Mouse (Mus musculus): ENCODE results near the gene Rnd2.
"Not testable (repeated sequence)": the region's sequence is repeated elsewhere in the genome, so short reads cannot be mapped to it uniquely, and the experiment has no call there.

The Rnd2 gene

GRCm38 (mm10) chr11:101447786-101448185 is 17.0 kb upstream of the Rnd2 start:
- DNase-seq = no peak

DNA sequence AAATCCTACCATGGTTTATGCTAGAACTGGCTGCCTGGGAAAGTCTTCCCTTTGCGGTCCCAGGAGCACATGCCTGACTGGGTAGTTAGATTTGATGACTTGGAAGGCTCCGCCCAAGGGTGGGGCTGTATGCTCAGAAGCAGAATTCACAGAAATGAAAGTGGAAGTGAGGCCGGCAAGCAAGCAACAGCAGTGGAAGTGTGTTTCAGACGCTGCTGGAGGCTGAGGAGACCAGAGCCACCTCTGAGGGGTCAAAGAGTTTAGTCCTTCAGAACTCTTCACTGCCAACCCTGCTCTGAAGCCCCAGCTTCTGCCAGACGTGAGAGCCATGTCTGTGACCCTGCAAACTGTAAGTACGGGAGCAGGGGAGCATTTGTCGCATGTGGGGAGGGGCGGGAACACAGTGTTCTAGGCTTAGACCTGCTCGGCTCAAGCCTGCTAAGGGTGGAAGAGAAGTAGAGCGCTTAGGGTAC is 16.5 kb upstream of the Rnd2 start, which contains the start of gene Ifi35:
Ifi35 (plus strand) TSS at position 134 of the 473 bp plus-strand sequence.
- peak; percentile 99 for DNase-seq

DNA sequence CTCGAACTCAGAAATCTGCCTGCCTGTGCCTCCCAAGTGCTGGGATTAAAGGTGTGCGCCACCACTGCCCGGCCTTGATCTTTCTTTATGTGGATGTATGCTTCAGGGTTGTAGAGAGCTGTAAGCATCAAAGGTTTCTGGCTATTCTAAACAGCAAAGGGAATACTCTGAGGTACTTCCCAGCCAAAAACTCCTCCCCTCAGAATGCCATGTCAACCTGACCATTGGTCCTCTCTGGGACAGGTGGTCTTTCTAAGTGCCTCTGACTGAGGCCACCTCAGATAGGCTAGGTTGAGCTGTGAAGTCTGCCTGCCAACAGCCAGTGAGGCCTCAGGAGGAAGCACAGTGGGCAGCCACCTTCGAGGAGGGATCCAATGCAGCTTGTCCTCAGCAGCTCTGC is 15.9 kb upstream of the Rnd2 start:
- DNase-seq = peak; percentile 92

- not testable (repeated sequence) for DNase-seq
These were observed 15.2 kb upstream of the Rnd2 start for GRCm38 (mm10) chr11:101449596-101449995.

DNA sequence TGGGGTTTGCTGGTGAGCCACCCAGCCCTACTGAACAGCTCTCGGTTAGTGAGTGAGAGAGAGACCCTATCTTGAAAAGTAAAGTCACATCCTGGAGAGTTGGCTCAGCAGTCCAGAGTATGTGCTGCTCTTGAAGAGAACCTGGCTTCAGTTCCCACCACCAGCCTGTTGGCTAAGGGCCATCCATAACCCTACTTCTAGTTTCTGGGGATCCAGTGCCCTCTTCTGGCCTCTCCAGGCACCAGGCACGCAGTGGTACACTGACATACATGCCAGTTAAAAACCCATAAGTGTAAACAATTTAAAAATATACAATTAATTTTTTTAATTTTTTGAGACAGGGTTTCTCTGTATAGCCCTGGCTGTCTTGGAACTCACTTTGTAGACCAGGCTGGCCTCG is 14.4 kb upstream of the Rnd2 start:
- peak; percentile 76 for DNase-seq

DNA sequence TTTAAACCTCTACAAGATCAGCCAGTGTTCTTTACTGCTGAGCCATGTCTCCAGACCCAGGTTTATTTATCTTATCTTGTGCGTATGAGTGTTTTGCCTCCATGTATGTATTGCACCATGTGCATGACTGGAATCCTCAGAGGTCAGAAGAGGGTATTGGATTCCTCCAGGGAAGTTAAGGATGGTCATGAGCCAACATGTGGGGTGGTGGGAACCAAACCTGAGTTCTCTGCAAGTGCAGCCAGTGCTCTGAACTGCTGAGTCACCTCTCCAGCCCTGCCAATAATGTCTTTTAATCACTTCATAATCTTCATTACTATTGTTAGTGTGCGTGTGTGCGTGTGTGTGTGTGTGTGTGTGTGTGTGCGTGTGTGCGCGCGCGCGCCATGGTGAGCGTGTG is 13.3 kb upstream of the Rnd2 start:
- peak; percentile 78 for DNase-seq

DNA sequence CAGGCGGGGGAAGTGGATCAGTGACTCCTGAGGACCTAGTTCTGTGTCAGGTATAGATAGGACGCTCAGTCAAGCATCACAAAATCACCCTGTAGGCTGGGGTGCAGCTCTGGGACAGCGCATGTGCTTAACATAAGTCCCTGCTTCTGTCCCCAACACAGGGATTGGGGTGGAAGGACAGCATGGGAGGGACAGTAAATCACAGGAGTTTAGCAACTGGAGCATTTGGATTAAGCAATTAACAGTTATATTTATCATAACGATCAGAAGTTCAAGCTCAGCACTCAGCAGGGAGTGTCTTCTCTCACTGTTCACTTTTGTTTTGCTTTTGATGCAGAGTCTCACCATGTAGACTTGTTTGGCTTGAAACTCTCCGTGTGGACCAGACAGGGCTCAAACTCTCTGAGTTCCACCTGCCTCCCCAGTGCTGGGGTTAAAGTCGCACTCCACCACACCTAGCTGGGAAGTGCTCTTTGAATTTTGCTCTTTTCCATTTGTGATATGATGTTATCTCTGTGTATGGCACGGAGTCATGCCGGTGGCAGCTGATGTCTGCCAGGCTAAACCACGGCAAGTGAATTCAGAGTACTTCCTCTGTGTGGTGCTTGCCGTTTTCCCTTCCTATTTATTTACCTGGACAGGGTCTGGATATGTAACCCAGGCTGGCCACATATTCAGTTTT is 12.6 kb upstream of the Rnd2 start:
- DNase-seq = peak; percentile 83

GRCm38 (mm10) chr11:101454702-101455101 is 10.1 kb upstream of the Rnd2 start:
- peak; percentile 78 for DNase-seq

DNA sequence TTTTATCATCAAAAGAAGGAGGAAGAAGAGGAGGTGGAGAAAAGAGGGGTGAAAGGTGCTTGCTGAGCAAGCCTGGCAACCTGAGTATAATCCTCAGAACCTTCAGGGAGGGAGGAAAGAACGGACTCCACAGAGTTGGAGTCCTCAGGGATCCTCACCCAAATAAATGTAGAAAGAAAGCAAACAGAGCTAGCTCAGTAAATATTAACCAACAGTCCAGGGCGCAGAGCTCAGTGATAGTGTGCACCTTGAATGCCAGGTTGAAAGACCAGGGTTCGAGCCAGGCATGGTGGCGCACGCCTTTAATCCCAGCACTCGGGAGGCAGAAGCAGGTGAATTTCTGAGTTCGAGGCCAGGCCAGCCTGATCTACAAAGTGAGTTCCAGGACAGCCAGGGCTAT is 9.2 kb upstream of the Rnd2 start:
- DNase-seq = peak; percentile 53

GRCm38 (mm10) chr11:101457631-101458030 is 7.2 kb upstream of the Rnd2 start:
- DNase-seq = peak; percentile 91

GRCm38 (mm10) chr11:101458217-101458616 is 6.6 kb upstream of the Rnd2 start:
- peak; percentile 84 for DNase-seq

- peak; percentile 94 for DNase-seq
These were observed 5.1 kb upstream of the Rnd2 start for GRCm38 (mm10) chr11:101459716-101460115.

DNA sequence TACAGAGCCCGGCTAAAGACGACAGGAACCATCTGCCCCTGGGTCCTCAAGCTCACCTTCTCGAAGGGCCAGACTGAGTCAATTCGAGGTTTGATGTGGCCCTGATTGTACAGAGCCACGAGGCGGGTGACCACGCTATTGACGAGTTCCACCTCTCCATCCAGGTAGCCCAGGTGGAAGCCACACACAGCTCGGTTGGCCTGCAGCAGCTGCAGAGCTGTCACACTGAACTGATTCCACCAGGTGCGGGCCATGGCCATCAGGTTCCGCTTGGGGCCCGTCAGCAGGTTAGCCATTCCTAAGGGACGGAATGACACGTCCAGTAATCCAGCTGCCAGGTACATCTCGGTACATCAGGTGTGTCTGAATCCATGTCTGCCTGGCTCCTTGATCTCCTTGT is 4.5 kb upstream of the Rnd2 start:
- peak; percentile 92 for DNase-seq

- DNase-seq = peak; percentile 92
These were observed 2.7 kb upstream of the Rnd2 start for GRCm38 (mm10) chr11:101462141-101462540.

DNA sequence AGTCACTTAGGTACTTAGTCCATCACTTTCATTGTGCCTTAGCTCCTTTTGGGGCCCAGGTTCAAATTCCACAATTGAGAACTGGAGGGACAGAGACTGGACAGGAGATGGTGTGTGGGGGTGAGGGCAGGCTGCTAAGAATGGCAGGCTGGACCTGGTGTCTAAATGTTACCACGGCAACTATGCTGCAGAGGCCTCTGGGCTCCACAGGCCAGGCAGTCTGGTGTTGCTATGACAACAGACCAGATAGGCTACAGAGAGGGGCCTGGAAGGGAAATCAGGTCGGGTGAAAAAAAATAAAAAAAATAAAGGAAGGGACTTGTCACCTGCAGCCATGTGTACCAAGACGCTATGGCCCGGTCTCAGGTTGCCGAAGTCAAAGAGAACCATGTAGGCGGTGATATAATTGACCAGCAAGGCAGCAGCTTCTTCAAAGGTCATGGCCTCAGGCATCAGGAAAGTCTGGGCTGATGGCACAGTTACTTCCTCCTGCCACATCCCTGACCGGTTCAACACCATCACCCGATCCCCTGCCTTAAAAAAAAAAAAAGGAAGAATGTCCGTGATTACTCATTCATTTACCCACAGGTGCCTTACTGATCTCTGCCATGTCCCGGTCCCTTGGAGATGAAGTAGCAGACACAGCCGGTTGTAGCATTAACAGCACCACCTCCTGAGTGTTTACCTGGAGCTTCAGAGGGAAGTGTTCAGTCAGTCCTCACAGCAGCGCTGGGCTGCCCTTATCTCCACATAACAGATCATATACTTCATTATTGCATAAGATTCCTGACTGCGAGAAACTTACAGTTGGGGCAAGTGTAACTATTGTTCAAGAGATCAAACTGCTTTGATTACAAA is 2.0 kb upstream of the Rnd2 start:
- peak; percentile 89 for DNase-seq

- peak; percentile 99 for DNase-seq
These were observed 486 bp downstream of the Rnd2 start for GRCm38 (mm10) chr11:101465101-101465868.

DNA sequence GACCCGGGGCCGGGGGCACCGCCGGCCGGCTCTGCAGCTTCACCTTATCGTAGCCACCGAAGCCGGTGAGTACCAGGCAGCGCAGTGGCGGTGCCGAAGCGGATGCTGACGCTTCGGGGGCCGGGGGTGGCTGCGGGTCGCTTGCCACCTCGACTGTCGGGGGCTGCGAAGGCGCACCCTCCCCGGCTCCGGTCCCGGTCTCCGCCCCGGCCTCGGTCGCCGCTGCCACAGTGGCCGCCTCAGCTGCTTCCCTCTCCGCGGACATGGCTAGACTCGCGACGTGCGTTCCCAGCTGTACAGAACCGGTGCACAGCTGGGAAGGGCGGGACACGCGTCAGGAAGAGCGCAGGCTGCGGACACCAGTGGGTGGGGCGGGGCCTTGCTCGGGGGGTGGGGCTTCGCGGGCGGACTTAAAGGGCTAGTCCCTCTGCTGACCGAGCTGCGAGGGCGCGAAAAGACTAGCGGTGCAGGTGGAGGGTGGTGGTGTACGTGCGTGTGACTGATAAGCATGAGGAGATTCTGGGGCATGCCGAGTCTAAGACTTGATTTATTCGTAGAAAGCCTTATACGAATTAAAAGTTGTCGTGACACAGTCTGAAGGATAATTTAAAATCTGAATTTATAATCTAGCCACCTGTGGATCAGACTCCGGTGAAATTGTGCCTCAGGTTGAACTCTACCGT is 1.2 kb downstream of the Rnd2 start, which contains the start of gene Vat1:
Vat1 (minus strand) TSS at position 362 of the 683 bp plus-strand sequence.
- peak; percentile 98 for DNase-seq

- DNase-seq = peak; percentile 92
These were observed 1.8 kb downstream of the Rnd2 start for GRCm38 (mm10) chr11:101466552-101466950.

DNA sequence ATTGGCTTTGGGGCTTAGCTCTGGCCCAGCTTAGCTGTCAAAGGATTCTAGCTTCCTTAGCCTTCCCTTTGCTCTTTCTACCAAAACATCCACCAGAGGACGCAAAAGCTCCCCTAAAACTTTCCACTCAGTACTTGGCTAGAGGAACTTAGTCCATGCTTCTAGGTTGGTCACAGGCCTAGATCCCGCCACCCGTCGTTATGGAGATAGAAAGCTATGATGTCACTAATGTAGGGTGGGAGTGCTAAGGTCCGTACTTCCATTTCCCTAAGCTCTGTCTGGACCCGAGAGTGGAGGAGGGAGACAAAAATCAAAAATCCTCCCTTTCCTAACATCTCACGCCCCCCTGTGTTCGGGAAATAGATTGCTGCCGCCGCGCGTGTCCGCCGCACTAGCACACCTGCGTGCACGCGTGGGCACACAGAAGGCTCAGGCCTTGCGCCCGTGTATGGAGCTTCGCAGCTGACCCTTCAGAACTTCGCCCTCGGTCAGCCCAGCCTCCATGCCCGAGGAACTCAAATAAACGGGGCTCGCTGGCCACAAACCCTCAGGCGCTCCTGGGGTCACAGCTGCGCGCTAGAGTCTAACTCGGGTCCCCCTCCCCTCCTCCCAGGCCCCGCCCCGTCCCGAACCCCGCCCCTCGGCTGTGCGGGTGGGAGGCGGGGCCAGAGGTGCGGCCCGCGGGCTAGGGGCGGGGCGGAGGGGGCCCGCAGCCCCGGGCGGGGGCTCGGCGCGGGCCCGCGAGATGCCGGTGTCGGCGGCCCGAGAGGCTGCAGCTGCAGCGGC is 2.9 kb downstream of the Rnd2 start:
- peak; percentile 98 for DNase-seq

GRCm38 (mm10) chr11:101468263-101468688 is 3.5 kb downstream of the Rnd2 start:
- DNase-seq = no peak

- peak; percentile 94 for DNase-seq
These were observed 3.9 kb downstream of the Rnd2 start for GRCm38 (mm10) chr11:101468731-101469130.

GRCm38 (mm10) chr11:101469155-101469554 is 4.4 kb downstream of the Rnd2 start:
- peak; percentile 73 for DNase-seq
